Mouse (Mus musculus) adrenal gland, postnatal 10 days (tissue): ENCODE results near the gene Rnf224. TPM values are rescaled to one million over a fixed set of nuclear protein-coding genes. Genes with fewer than 3 reads are reported as not detected.

Source experiments
- DNase-seq: peaks from one replicate; pipeline ENCODE4 v3.0.0; 2021; ENCODE audit warnings: mixed read lengths
- total RNA-seq, 2 experiments: library from RNA; stranded (reverse); gene quantifications; 2 replicates each; pipeline ENCODE4 v1.2.3; 2021

The Rnf224 gene
- total RNA-seq, 2 experiments from 2014 or later: not detected

GRCm38 (mm10) chr2:25255284-25255779 lies 18.7 kb upstream of the Rnf224 start, which contains the start of gene Tmem203:
Gene Tmem203, plus strand, starts transcription at chr2:25255439.
- peak; percentile 93 for DNase-seq

GRCm38 (mm10) chr2:25252331-25252730 lies 15.7 kb upstream of the Rnf224 start:
- DNase-seq: no peak

GRCm38 (mm10) chr2:25246183-25247072 lies 9.8 kb upstream of the Rnf224 start, which contains the start of gene AL732309.1:
Gene AL732309.1, minus strand, starts transcription at chr2:25246863.
- DNase-seq: no peak

- DNase-seq: no peak
These were observed 7.6 kb upstream of the Rnf224 start for GRCm38 (mm10) chr2:25244144-25244543.

GRCm38 (mm10) chr2:25243342-25243741 lies 6.8 kb upstream of the Rnf224 start:
- DNase-seq: no peak

GRCm38 (mm10) chr2:25242101-25242506 lies 5.5 kb upstream of the Rnf224 start, which contains the start of the genes Rnf208 and Cysrt1:
Gene Rnf208, plus strand, starts transcription at chr2:25242255.
Gene Cysrt1, minus strand, starts transcription at chr2:25242452.
- DNase-seq: no peak

GRCm38 (mm10) chr2:25241438-25241775 lies 4.8 kb upstream of the Rnf224 start:
- no peak for DNase-seq

GRCm38 (mm10) chr2:25240723-25241437 lies 4.3 kb upstream of the Rnf224 start:
- peak; percentile 81 for DNase-seq

- DNase-seq: no peak
These were observed 3.7 kb upstream of the Rnf224 start for GRCm38 (mm10) chr2:25240310-25240709.

GRCm38 (mm10) chr2:25239766-25240165 lies 3.2 kb upstream of the Rnf224 start:
- DNase-seq: no peak

GRCm38 (mm10) chr2:25238106-25238505 lies 1.5 kb upstream of the Rnf224 start:
- DNase-seq: no peak

- no peak for DNase-seq
These were observed 935 bp upstream of the Rnf224 start for GRCm38 (mm10) chr2:25237522-25237921.

GRCm38 (mm10) chr2:25234551-25235220 lies 1.9 kb downstream of the Rnf224 start:
- no peak for DNase-seq

GRCm38 (mm10) chr2:25234050-25234449 lies 2.5 kb downstream of the Rnf224 start, which contains the start of gene Slc34a3:
Gene Slc34a3, minus strand, starts transcription at chr2:25234364.
- DNase-seq: no peak

- no peak for DNase-seq
These were observed 3.2 kb downstream of the Rnf224 start for GRCm38 (mm10) chr2:25233421-25233820.

GRCm38 (mm10) chr2:25231038-25231437 lies 5.5 kb downstream of the Rnf224 start:
- no peak for DNase-seq

- no peak for DNase-seq
These were observed 6.0 kb downstream of the Rnf224 start for GRCm38 (mm10) chr2:25230581-25230980.

- no peak for DNase-seq
These were observed 7.0 kb downstream of the Rnf224 start for GRCm38 (mm10) chr2:25229582-25229981.

GRCm38 (mm10) chr2:25228995-25229530 lies 7.5 kb downstream of the Rnf224 start:
- DNase-seq: no peak

- peak; percentile 91 for DNase-seq
These were observed 8.1 kb downstream of the Rnf224 start for GRCm38 (mm10) chr2:25228431-25228889.

- no peak for DNase-seq
These were observed 9.2 kb downstream of the Rnf224 start for GRCm38 (mm10) chr2:25227406-25227805.

- DNase-seq: peak; percentile 70
These were observed 9.7 kb downstream of the Rnf224 start for GRCm38 (mm10) chr2:25226864-25227263.
